In genomic region chr7:16807936-16808335, GRCm38 (mm10) we compare ENCODE assay signal across 14 mouse cellular contexts. TPM values are rescaled to one million over a fixed set of nuclear protein-coding genes. Genes with fewer than 3 reads are reported as not detected.
DNase-seq lines count a peak whose midpoint lies in the region; ATAC-seq and TF ChIP-seq lines count a peak whose summit lies in the region.
"Had no signal": no experiment of that assay in that cellular context is flagged by ENCODE, and none has a peak within 500 bp of the region (broad histone marks: within the 10 kb centered on the region; RNA-seq: fewer than 3 reads in every experiment).

No protein-coding gene starts in this region.

- peaks cover 9% of the 10 kb centered on the region; the same call in 1 of the 2 replicates for H3K36me3 ChIP-seq in E14TG2a.4 (ENCODE audit: insufficient read depth, low read length)
- H3K36me3 ChIP-seq in liver, embryonic 14.5 days (replicated peaks; ENCODE audit: control insufficient read depth, insufficient read depth, low read depth) = no peaks in the 10 kb centered on the region
- H3K36me3 ChIP-seq: midbrain, embryonic 15.5 days had no signal

- no peak overlapping the region for H3K27ac ChIP-seq in liver, embryonic 14.5 days
- H3K27ac ChIP-seq: embryonic facial prominence, embryonic 12.5 days; midbrain, embryonic 15.5 days; neural tube, embryonic 15.5 days had no signal

- H3K27me3 ChIP-seq in E14TG2a.4 (ENCODE audit: insufficient read depth, low read length) = peaks cover 27% of the 10 kb centered on the region
- H3K27me3 ChIP-seq in liver, embryonic 14.5 days (ENCODE audit: control insufficient read depth, insufficient read depth, low read length) = peaks cover 20% of the 10 kb centered on the region
- H3K27me3 ChIP-seq: midbrain, embryonic 15.5 days; neural tube, embryonic 15.5 days had no signal

- no peaks in the 10 kb centered on the region for H3K9me3 ChIP-seq in E14TG2a.4 (ENCODE audit: low read length)
- no peaks in the 10 kb centered on the region for H3K9me3 ChIP-seq in liver, embryonic 14.5 days (ENCODE audit: control insufficient read depth, low read length)
- H3K9me3 ChIP-seq: embryonic facial prominence, embryonic 12.5 days; midbrain, embryonic 15.5 days; neural tube, embryonic 15.5 days had no signal

- TF ChIP-seq CTCF in lung, adult 2 months (IDR thresholded peaks at IDR 0.05; ENCODE audit: insufficient read depth, low read length) = peak; percentile 20; the same call in 1 of the 2 replicates
- TF ChIP-seq CTCF in E14TG2a.4 (conservative IDR thresholded peaks at IDR 0.05; ENCODE audit: low read length) = peak; percentile 36
- peak; percentile 56 for TF ChIP-seq CTCF in liver, embryonic 14.5 days (IDR thresholded peaks at IDR 0.05; ENCODE audit: low read depth)

- DNase-seq in cerebellum, postnatal 10 days = peak; percentile 37 to 42
- no peak for DNase-seq in cerebellum, postnatal 4 days (ENCODE audit: low spot score in 2 of 2)
- DNase-seq in lung, adult 2 months = no peak
- DNase-seq in lung, postnatal 36 days = no peak
- no peak for DNase-seq in liver, embryonic 14.5 days (ENCODE audit: low read depth in 3 of 3, low spot score in 3 of 3)
- DNase-seq in adrenal gland, adult (ENCODE audit: inconsistent age in 2 of 2, low spot score in 1 of 2) = no peak
- no peak for DNase-seq in kidney, adult 11 months
- DNase-seq: adrenal gland, postnatal 25 days; kidney, adult 8-10 months; right cerebral cortex, postnatal 25 days had no signal

- WGBS in lung, adult 2 months = 84% methylated on average over 9 of the region's 9 CpGs
- 70% methylated on average over 9 of the region's 9 CpGs for WGBS in liver, embryonic 14.5 days (ENCODE audit: insufficient replicate concordance)

- no peak for TF ChIP-seq POLR2A in lung, adult 2 months (IDR thresholded peaks at IDR 0.05; ENCODE audit: borderline replicate concordance, extremely low read depth, low read depth, low read length)

- H3K9ac ChIP-seq in liver, embryonic 14.5 days (replicated peaks) = no peak overlapping the region
- H3K9ac ChIP-seq: embryonic facial prominence, embryonic 12.5 days; midbrain, embryonic 15.5 days; neural tube, embryonic 15.5 days had no signal

- TF ChIP-seq EP300 in liver, embryonic 14.5 days (IDR thresholded peaks at IDR 0.05; ENCODE audit: low read depth) = no peak

- H3K4me3 ChIP-seq in lung, adult 2 months (replicated peaks; ENCODE audit: extremely low read depth, low read depth, low read length) = no peak overlapping the region
- no peak overlapping the region for H3K4me3 ChIP-seq in E14TG2a.4 (replicated peaks; ENCODE audit: low read length)
- no peak overlapping the region for H3K4me3 ChIP-seq in liver, embryonic 14.5 days (ENCODE audit: insufficient read depth in 1 of 2, low read depth in 2 of 2, low read length in 2 of 2)
- H3K4me3 ChIP-seq: embryonic facial prominence, embryonic 12.5 days; midbrain, embryonic 15.5 days; neural tube, embryonic 15.5 days had no signal

- H3K4me2 ChIP-seq in liver, embryonic 14.5 days (ENCODE audit: low read depth) = no peak overlapping the region
- H3K4me2 ChIP-seq: embryonic facial prominence, embryonic 12.5 days; midbrain, embryonic 15.5 days; neural tube, embryonic 15.5 days had no signal

- no peak for ATAC-seq in liver, embryonic 14.5 days (ENCODE audit: insufficient read depth)
- ATAC-seq: midbrain, embryonic 15.5 days had no signal

- no peaks in the 10 kb centered on the region for H3K4me1 ChIP-seq in lung, adult 2 months (ENCODE audit: control insufficient read depth, insufficient read depth, low read length)
- peaks cover 35% of the 10 kb centered on the region for H3K4me1 ChIP-seq in E14TG2a.4 (replicated peaks; ENCODE audit: low read depth, low read length)
- no peaks in the 10 kb centered on the region for H3K4me1 ChIP-seq in liver, embryonic 14.5 days (replicated peaks; ENCODE audit: control insufficient read depth in 2 of 2, insufficient read depth in 2 of 2, low read length in 1 of 2)

RNA-seq across cellular contexts. Expression of gene Strn4, which starts 7.8 kb away (rescaled TPM):
- polyA plus RNA-seq in lung, adult 2 months (2012; rRNA removed) = 164 and 180 TPM in 2 replicates
- polyA plus RNA-seq in liver, embryonic 14.5 days (2012; rRNA removed) = 41.3 and 43.0 TPM in 2 replicates
- 27.2 and 32.2 TPM in 2 replicates for polyA plus RNA-seq in liver, embryonic 14.5 days (2014; fragmentation: Nextera tagmentation; extraction: Ambion mirVana)

RNA-seq across cellular contexts. Expression of gene Fkrp, which starts 8.6 kb away (rescaled TPM):
- polyA plus RNA-seq in lung, adult 2 months (2012; rRNA removed) = 41.7 and 42.0 TPM in 2 replicates
- 5.6 and 6.6 TPM in 2 replicates for polyA plus RNA-seq in liver, embryonic 14.5 days (2012; rRNA removed)
- polyA plus RNA-seq in liver, embryonic 14.5 days (2014; fragmentation: Nextera tagmentation; extraction: Ambion mirVana) = 7.2 and 8.9 TPM in 2 replicates

RNA-seq across cellular contexts. Expression of gene Slc1a5, which starts 26.8 kb away (rescaled TPM):
- 190 and 201 TPM in 2 replicates for polyA plus RNA-seq in lung, adult 2 months (2012; rRNA removed)
- polyA plus RNA-seq in liver, embryonic 14.5 days (2012; rRNA removed) = 157 and 160 TPM in 2 replicates
- polyA plus RNA-seq in liver, embryonic 14.5 days (2014; fragmentation: Nextera tagmentation; extraction: Ambion mirVana) = 61.7 and 67.3 TPM in 2 replicates

RNA-seq across cellular contexts. Expression of gene Prkd2, which starts 34.8 kb away (rescaled TPM):
- polyA plus RNA-seq in lung, adult 2 months (2012; rRNA removed) = 97.2 and 121 TPM in 2 replicates
- polyA plus RNA-seq in liver, embryonic 14.5 days (2012; rRNA removed) = 2.5 and 3.2 TPM in 2 replicates
- 1.8 and 2.2 TPM in 2 replicates for polyA plus RNA-seq in liver, embryonic 14.5 days (2014; fragmentation: Nextera tagmentation; extraction: Ambion mirVana)

Comparison
In these comparisons a context has a peak if more than half of its experiments do, and no peak if none do; other contexts are left out.
1. DNase-seq: peak in cerebellum, postnatal 10 days (2 of 2); none in cerebellum, postnatal 4 days (0 of 2), lung, adult 2 months (single experiment), lung, postnatal 36 days (single experiment), liver, embryonic 14.5 days (0 of 3), adrenal gland, adult (0 of 2) and kidney, adult 11 months (single experiment).
2. Peak in every context shown above with its lines, with median percentiles within 50 percentile points of each other: CTCF ChIP-seq.